Mouse (Mus musculus) c-Kit-positive CD71-negative TER-119-negative erythroid progenitor cells, embryonic 14.5 days (primary cell): ENCODE data around the gene Ptprm.

Source experiments
- DNase-seq: peaks from one replicate; pipeline ENCODE4 v3.0.0-alpha.2; 2013; ENCODE audit warnings: low read depth

Gene Ptprm

DNA sequence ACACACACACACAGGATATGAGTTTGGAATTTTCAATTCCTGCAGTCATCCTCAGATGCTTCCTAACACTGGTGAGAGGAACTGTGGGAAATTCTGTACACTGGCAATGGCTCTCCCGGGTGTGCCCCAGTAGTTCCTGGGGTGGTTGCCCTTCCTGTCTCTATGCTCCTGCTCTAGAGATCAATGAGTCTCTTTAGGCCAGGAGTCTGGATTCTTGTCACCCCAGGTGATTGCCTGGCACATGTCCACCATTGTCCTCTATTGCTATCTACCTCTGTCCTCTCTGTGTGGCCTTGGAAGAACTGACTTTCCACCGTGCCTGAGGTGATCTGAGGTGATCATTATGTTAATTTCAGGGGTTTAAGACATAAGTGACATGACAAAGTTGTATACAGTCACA is 10.8 kb downstream of the Ptprm start:
- DNase-seq, result no peak

DNA sequence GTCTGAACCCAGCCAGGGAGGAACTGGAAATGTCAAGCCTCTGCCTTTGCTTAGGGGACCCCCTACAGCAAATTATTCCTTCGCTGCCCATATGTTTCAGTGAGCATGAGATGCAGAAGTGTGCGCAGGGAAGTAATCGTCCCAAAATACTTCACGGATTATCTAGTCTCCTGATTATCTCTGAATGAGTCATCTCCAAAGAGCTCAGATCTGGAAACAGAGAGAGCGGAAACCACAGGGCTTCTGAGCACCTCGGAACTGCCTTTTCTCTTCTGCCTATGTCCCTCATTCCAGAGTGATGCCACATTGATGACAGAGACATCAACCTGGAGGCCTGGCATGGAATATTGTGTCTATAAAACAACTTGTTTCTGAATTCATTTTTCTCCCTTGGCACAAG is 11.3 kb downstream of the Ptprm start:
- no peak for DNase-seq

DNA sequence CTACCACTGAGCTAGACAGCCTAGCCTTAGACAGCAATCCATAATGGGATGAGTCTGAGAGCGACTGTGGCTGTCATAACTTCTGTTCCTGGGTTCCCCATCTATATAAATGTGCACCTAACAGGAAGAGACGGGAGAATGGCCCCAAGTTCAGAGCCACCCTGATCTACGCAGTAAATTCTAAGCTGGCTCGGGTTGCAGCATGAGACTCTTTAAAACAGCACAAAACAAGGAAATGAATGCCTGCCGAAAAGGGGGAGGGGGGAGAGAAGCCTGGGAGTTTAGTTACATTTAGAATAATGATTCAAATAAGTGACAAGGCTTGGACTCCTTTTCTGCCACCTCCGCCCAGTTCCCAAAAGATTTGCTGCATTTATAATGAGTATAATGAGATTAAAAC is 13.9 kb downstream of the Ptprm start:
- DNase-seq, result no peak

DNA sequence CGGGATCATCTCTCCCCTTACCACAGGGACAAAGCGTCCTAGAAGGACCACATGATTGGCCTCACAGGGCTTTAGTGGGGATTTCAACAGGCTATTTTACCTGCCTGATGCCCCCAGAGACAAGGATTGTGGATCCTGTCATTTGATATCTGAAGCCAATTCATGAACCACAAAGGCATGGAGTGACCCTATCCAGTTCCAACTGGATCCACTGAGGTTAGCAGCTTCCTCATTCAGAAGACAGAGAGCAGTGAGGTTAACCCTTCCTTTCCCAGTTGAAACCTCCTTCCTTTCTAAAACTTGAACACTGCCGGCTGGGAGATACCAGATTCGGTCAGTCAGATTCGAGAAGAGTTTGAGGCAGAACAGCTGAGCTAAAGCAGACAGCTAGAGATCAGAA is 14.7 kb downstream of the Ptprm start:
- DNase-seq, result no peak

DNA sequence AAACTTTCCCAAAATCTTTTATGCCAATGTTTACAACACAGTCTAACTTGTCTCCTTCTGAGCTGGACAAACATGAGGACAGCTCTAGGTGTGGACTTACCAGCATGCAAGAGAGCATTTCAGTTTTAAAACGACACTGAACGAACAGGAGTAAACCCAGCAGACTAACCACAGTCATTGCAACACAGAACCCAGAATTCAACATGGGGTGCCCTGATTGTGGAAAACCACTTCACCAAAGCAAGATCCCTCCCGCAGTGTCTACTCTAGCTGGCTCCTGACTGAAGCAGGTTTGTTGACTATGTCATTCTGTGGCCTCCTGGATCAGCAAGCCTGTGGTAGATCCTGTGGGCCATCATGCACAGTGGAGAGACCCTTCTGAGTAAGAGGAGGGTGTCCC is 19.9 kb downstream of the Ptprm start:
- no peak for DNase-seq

DNA sequence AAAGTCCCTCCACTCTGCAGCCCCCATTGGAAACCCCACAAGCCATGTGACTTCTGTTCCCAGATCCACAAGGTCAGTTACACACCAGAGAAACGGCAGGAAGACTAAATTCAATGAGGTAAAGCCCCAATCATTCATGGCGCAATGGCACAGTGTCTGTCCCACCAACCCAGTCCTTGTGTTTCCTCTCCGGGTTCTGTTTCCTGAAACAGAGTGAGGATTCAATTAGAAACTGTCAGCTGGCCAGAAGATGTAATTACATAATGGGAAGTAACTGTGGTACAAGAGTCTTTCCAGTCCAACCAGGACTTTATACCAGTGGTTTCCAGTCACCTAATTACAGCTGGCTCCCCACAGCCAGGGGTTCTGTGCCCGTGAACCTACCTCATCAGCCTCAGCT is 24.8 kb downstream of the Ptprm start:
- no peak for DNase-seq

DNA sequence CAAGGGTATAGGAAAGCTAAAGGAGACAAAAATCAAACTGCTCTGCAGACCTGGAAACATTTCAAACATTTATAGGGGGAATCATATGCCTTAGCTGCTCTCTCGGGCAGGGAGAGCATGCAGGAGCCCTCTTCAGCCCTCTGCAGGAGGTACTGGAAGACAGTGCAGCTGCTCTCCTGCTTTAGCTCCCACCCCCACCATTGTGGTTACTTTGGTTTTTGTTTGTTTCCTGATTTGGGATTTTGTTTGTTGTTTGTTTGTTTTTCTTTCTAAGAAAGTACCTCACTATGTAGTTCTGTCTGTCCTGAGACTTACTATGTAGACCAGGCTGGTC is 29.8 kb downstream of the Ptprm start:
- no peak for DNase-seq

DNA sequence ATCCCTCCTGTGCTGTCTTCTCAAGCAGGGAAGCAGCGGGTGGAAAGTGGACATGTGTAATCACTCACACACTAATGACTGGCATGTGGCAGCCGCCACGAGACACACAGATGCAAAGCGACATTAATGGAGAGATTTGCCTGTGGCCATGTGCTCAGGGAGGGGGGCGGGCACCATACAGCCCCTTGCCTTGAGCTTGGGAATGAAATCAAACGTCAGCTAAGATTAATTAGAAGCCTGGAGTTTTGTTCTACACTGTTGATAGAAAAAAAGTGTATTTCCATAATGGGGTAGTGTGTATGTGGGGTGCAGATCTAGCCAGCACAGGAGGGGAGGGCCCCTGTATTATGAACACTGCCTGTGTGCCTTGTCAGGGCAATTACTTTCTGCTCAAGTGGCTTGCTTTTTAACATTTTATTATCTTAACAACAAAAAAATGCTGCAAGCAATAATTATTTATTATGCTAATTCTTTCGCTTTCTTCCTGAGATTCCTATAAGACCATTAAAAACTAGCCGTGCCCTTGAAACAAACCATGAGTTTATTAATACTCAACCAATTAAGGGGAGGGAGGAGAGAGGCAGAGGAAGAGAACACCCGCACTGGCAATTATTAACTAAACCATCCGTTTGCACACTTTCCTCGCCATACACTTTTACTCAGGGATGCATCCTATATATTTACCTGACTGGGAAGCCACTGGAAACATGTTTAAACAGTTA is 30.3 kb downstream of the Ptprm start:
- no peak for DNase-seq

DNA sequence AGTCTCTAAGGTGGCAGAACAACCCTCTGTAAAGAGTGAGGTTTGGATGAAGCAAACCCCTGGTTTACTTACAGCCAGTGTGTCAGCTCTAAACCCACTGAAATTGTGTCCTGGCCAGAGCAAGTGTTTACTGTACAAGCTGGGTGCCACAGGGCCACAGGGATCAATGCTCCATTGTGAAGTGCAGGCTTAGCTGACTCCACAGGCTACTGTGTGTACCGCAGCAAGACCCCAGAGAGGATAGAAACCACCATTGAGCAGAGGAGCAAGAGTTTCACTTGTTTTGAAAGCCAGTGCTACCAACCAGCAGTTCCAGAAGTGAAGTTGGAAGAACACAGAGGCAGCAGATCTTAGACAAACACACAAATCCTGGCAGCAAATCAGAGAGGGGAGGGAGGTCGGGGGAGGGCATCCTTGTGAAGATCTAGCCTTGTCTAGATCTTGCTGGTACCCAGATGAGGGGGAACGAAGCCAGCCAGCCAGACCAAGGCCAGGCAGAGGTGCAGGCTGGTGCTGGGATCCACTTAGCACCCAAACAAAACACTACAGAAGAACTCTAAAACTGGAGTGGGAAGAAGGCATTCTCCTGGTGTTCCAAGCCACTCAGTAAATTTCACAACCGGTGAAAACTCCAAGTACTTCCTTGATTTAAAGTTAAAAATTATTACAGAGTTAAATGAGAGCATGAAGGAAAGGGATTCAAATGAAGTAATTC is 39.6 kb downstream of the Ptprm start:
- no peak for DNase-seq

DNA sequence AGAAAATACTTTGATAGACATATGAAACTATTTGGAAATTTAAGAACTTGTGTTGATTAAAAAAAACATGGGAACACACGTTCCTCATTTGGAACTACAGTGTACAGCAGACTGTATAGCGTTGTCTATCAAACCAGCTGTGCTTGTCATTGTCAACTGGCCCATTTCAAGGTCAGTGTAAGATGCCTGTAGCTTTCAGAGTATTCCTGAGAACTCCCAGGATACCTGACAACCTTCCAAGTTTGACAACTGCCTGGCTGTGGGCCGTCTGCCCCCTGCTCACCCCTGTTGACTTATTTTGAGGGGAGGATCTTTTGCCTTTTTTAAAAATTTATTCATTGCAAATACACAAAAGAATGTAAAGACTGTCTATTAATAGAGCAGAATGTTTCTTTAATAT is 45.8 kb downstream of the Ptprm start:
- DNase-seq, result no peak

DNA sequence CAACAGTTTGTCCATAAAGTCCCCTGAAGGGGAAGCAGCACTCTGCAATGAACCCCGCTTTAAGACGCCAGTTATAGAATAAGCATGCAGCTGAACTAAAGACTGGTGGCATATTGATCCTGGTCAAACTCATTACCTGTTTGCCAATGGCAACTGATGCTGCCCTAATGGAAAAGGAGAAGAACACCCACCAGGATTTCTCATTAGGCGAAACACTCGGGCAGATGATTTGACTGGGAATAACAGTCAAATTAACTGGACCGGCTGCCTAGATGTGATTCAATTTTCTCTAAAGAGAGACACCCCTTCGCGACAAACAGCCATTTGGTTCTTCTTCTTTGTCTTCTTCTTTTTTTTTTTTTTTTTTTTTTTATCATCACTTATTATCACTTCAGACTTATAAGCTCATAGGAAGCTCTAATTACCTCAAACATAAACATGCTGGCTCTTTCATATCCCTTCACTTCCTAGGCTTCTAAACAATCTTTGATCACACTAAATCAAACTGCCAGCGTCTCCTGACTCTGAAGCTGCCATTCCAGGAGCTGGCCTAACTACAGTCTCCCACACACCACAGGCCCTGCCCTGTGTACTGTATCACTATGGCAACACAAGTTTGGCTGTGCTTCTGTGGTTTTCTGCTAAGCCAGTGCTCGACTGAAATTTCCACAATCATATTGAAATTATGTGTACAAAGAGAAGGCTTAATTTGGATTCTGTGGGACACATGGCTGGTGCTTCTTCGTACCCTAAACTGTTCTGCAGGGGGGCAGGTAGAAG is 48.0 kb downstream of the Ptprm start:
- no peak for DNase-seq

DNA sequence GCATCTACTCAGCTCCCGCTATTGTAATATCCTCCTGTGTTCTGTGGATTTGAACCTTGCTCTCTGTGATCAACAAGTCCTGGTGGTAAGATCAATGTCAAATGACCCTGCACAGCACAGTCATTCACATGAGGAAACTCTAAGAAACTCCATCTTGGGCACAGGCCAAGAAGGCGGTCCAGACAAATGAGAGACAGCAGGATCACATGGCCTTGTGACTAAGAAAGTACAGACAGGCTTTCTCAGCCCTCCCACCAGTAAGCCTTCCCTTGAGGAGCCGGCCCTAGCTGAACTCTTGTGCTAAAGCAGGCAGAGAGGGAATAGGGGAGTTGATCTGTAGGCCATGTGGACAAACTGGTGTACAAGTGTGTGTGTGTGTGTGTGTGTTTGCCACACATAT is 49.4 kb downstream of the Ptprm start:
- no peak for DNase-seq

DNA sequence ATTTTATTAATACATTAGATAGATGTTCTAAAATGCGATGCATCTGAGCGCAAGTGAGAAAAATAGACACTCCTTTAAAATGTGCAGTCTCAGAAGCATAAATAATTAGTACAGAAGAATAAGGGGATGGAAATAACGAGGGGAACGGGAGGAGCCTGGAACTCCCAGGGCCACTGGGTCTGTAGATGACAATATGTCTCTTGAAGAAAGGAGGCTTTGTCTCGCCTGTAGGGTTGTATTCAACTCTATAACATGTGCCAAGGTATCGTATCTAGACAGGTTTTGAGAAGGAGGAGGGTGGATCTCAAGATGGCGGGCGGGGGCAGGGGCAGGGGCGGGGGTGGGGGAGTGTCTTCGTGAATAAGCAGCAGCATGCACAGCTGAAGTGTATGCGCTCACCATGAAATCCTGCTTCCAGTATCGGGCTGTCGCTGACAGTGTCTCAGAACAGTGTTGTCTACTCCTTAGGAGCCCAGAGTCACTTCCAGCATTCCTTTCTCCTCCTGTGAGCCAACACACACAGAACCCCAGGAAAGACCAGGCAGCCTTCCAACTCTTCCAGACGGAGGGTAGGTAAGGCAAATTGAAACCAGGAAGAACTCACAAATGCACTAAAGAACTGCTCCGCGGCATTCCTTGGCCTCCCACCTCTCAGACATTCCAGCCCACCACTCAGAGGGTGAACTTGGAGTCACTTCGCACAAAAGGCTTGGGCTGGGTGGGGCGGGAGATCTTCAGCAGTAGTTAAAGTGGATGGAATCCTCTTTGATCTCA is 50.7 kb downstream of the Ptprm start:
- no peak for DNase-seq

DNA sequence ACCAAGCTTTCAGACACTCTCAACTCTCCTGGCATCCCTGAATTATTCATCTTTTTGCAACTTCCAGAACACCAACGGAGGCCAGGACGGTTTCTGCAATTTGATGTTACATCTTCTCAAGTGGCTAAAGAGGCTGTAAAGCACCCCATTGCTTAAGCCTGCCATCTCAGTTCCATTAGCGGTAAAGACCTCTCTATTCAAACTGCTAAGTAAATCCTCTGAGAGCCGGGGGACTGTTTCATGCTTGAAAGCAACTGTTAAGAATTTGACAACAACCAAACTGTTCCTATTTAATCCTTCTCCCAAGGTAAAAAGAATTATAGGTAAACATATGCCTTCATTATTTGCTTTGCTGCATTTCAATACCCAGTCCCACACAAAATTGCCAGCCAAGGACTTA is 51.7 kb downstream of the Ptprm start:
- no peak for DNase-seq

DNA sequence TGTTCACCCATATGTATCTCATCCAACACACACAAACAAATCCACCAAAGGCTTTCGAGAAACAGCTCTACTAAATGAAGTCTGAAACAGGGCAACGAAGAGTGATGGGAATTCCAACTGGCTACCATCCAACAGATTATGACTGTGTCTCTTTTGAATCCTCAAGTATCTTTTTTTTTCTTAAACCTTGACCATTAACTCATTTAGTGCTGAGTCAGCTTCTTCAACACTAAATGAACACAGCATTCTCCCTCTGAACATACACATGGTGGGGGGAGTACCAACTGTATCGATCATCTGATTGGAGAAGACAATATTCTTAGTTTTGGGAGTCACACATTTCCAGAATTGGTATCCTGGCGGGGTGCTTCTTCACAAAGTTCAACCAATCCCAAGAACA is 52.2 kb downstream of the Ptprm start:
- DNase-seq, result no peak

DNA sequence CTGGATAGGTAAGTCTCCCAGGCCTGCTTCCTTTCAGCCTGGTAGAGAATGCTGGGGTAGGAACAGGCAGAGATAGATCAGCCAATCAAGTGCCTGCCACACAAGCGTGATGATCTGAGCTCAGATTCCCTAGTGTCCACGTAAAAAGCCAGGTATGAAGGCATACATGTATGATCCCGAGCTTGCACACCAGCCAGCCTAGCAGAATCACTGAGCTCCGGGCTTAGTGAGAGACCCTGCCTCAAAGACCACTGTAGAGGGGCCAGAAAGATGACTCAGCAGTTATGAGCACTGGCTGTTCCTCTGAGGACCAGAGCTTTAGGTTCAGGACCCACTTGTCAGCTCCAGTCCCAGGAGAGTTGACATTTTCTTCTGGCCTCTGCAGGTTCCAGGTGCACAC is 52.9 kb downstream of the Ptprm start:
- no peak for DNase-seq

DNA sequence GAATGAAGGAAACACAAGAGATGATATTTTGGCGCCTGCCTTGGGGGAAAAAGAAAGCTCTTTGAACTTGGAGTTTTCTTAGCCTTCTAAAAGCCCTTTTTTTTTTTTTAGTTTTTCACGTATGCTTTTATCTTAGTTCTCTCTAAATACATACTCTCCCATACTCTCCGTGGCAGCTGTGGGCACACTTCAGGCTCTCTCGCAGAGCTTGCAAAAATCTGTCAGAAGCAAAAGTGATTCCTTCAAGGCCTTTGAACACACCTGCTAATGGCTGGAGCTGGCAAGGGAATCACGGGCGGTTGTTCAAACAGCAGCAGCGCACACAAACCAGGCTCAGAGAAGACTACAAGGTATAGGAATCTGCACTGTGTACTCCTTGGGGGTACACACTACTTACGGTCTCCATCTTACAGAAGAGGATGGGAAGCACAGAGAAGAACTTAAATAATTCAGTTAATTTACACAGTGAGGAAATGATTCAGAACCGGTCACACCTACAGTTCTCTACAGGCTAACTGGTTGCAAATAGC is 55.9 kb downstream of the Ptprm start:
- DNase-seq, result no peak

DNA sequence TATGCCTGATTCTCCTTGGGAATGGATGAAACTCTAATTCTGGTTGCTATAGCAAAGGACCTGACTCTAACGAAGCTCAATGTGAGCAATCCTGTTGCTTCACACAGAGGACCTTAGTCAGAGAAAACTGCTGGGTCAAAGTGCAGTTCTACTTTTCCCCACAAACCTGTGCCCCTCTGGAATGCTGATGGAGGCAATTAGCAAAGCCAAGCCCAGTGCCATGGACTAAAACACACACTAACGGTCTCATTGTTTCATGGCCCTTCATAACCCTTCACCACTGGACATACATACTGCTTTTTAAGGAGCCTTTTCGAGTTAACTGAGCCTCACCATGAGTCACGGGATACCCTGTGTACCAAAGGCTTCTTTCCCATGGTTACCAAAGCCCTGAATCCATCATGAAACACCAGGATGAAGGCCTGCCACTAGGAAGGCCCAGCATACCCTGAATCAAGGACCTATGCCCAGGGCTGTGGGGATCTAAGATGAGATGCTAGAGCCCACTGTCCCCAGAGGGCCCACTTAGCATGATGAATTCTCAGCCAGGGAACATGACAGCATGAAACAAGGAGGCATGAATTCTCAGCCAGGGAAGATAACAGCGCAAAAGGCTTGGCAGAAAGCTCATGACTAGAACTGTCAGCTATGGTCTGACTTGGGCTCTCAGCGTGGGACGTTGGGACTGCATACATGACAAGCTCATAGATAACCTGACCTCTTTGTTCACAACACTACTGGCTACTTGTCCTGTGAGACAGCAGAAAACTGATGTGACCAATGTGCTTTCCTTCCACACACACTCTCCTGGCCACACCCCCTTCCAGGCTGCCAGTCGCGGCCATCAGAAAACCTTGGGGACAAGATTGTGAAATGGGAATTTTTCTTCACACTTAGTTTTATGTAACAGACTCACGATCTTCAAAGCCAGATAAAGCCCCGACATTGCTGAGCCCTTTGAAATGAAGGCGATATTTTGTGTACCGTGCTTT is 57.4 kb downstream of the Ptprm start:
- DNase-seq, result no peak

DNA sequence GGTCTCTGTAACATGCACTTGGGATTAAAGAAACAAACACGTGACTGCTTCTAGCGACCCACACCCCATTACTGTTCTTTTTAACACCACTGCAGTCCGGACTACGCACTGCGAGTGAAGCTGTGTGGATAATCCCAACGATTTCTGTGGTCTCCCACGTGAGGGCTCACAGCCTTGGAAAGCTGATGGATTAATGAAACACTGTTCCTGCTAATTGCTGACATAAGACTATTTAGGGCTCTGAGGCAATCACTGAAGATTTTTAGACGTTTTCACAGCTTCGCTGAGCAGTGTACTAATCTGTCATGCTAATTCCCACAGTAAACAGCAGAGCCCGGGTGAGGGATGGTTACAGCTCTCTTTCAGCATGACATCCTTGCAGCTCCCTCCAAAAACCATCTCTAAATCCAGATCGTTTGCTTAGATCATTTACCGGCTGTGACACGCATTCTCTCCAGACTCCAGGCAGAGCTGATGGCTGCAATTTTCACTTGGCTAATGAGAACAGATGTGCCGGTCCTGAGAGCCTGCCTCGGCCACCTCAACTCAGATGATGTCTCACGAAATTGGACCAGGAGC is 63.5 kb downstream of the Ptprm start:
- DNase-seq, result no peak

DNA sequence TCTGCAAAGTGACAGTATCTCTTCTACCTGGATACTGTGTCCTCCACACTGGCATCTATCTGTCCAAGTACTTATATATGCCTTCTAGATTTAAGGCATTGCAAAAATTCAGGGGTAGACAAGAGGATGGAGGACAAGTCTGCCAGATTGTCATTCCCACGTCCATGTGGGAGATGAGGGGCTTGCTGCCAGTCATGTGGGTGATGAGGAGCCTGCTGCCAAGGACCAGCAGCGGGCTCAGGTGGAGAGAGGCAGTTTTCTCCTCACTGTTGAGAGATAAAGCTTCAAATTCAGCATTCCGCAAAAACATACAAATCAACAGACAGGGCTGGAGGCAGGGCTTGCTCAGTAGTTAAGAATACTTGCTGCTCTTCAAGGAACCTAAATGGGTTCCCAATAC is 66.8 kb downstream of the Ptprm start:
- no peak for DNase-seq
